Mouse (Mus musculus): ENCODE measurements around the gene Bbs12. TPM values are rescaled to one million over a fixed set of nuclear protein-coding genes. Genes with fewer than 3 reads are reported as not detected.

Bbs12 gene
- total RNA-seq, 2 experiments from 2014 or later, result 4.6 to 5.3 TPM

Other genes with a start within 250 kb of the Bbs12 start
- gene Adad1, start 249.0 kb upstream of the Bbs12 start, total RNA-seq (2021), result not detected
- gene Il2, start 186.6 kb upstream of the Bbs12 start, total RNA-seq (2021), result not detected
- gene Il21, start 79.9 kb upstream of the Bbs12 start, total RNA-seq (2021), result under 1 TPM in 1 of 2 experiments, not detected in 1; 0.09 TPM
- 1 to 10 TPM; 9.1 to 9.3 TPM for gene Cetn4, start 154 bp downstream of the Bbs12 start, total RNA-seq (2021)
- gene Fgf2, start 35.8 kb downstream of the Bbs12 start, total RNA-seq (2021), result 1 to 10 TPM; 5.3 to 6.0 TPM
- 10 to 100 TPM; 21.0 to 21.4 TPM for gene Spata5, start 107.3 kb downstream of the Bbs12 start, total RNA-seq (2021)
- 1 to 10 TPM; 6.1 to 6.8 TPM for gene Nudt6, start 107.7 kb downstream of the Bbs12 start, total RNA-seq (2021)

Measured in layer of hippocampus, postnatal 14 days (tissue).